Mouse (Mus musculus) thymus, adult 18-20 months (tissue): ENCODE results near the gene Heatr9.
"Not testable (repeated sequence)": the region's sequence is repeated elsewhere in the genome, so short reads cannot be mapped to it uniquely, and the experiment has no call there.

Source experiments
- DNase-seq, 2 experiments: peaks; one replicate each; pipeline ENCODE4 v3.0.0; 2022; ENCODE audit warnings: mixed read lengths in 2 of 2

Heatr9 gene

GRCm38 (mm10) chr11:83522075-83522474 is at the start of gene Heatr9:
Gene Heatr9, minus strand, starts transcription at chr11:83522175.
- DNase-seq, result no peak

GRCm38 (mm10) chr11:83570189-83570588 is 48.2 kb upstream of the Heatr9 start:
- DNase-seq, result no peak

DNA sequence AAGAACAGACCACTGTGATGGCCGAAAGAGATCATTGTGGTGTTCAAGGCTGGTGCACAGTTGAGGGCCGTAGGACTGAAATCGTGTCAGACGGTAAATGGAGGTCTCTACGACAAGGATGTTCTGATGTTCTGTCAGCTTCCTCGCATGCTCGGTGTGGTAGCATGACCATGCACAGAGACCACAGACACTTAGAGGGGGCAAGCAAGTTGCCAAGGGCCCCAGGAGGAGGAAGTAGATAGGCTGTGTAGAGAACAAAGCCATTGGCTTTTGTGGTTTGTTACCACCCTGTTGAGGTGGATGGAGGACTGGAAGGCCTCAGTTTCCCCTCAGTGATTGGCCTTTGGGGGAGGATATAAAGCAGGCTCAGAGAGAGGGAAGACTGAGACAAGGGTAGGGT is 47.3 kb upstream of the Heatr9 start:
- no peak for DNase-seq

- no peak for DNase-seq
Observed at GRCm38 (mm10) chr11:83568786-83569185, 46.8 kb upstream of the Heatr9 start.

DNA sequence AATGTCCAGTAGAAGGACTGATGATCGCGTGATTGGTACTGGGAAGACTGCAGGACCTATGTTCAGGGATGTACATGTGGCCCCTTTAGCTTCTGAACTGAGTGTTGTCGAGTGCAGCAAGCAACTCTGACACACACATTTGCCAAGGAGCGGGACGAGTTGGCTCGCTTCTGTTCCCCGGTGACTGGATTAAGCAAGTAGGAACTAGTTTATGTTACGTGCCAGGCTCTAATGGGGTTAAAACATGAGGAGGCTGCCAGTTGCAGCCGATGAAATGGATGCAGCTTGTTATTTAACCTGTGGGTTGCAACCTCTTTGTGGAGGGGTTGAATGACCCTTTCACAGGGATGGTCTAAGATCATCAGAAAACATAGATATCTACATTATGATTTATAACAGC is 46.1 kb upstream of the Heatr9 start:
- no peak for DNase-seq

DNA sequence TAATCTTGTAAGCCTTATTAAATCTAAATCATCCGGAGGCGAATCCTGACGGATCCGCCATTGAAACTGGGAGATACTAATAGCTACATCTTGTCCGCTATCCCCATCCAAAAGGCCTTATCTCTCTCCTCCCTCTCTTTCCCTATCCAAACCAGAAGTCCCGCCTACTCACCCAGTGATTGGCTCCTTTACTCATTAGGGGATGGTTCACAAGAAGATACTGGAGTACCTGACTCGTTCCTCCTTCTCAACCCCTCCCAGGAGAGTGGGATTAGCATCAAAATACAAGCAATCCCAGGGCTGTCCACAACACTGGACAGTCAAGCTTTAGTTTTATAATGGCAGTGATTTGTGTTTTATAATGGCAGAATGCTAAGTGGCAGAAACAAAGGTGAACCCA is 45.3 kb upstream of the Heatr9 start:
- no peak for DNase-seq

GRCm38 (mm10) chr11:83566617-83567016 is 44.6 kb upstream of the Heatr9 start:
- DNase-seq, result no peak

DNA sequence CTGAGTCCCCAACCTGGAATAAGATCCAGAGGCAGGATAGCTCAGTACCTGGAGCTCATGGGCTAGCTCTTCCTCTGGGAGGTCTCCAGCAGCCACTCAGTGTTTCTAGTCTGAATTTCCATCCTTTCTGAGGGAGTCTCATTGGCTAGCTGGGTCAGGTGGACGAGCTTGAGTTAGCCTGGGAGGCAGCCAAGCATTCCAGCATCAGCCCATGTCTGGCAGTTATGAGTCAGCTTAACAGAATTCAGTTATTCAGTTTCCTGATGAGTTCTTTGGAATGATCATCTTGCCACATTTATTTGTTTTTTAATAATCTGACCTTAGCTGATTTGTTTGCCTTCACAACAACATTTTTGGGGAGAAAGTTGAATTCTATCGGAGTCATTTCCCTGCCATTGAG is 41.8 kb upstream of the Heatr9 start:
- no peak for DNase-seq

GRCm38 (mm10) chr11:83562311-83562887 is 40.4 kb upstream of the Heatr9 start:
- DNase-seq, result no peak

DNA sequence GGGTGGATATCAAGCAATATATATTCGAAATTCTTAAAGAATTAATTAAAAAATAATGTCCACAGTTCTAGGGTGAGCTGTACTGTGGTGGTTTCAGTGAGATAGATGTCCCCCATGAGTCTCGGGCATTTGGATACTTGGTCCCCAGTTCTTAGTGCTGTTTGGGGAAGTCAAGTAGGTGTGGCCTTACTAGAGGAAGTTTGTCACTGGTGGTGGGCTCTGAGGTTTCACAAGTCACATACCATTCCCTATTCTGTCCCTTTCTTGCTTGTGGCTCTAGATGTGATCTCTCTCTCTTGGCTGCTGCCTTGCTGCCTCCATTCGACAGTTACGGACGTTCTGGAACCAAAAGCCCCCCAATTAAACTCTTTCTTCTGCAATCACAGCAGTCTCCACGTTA is 38.4 kb upstream of the Heatr9 start:
- no peak for DNase-seq

- DNase-seq, result no peak
Observed at GRCm38 (mm10) chr11:83557074-83557473, 35.1 kb upstream of the Heatr9 start.

DNA sequence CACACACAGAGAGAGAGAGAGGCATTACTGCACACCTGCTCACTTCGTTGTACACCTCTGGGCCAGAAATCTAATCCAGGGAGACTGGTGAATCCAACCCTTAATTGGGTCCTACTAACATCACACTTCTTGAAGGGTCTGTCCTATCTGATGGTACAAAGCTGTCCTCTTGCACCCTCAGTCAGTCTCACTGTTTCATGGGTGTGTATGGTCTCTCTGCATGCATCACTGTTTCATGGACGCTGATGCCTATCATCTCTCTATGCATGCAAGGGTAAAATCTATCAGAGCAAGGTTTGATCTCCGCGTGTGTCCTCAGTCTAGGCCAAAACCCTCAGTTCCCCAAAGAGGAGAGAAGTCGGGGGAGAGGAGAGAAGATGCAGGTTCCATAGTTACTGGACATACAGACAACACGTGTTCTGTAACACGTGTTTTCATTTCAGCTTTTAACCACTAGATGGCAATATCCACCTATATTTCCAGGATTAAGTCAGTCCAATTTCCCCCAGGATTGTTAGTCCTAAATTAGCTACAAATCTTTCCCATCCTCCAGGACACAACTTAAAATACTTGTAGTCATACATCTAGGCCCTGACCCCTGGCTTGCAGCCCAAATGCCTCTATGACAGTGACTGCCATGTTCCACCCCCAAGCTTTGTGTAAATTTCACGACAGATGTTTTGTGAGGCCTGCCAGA is 34.3 kb upstream of the Heatr9 start:
- DNase-seq, result no peak

GRCm38 (mm10) chr11:83551668-83552067 is 29.7 kb upstream of the Heatr9 start:
- no peak for DNase-seq

- DNase-seq, result not testable (repeated sequence)
Observed at GRCm38 (mm10) chr11:83551037-83551436, 29.1 kb upstream of the Heatr9 start.

DNA sequence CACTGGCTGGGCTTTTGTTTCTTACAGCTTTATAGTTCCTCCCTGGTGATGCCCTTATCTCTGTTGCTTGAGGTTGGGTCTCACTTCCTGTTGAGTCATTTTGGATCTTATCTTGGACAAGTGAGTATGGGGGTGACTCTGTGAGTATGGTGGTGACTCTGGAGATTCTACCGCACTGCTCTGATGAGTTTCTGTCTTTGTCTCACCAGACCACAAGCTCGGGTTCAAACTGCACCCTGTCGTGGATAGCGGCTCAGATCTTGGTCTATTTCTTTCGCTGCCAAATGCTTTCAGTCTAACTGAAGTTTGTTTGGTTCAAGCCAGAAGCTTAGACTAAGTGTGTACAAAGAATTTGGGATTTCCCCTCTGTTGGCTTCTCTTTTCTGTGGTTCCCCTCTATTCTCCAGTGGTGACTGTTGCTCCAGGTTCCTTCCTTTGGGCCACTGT is 28.2 kb upstream of the Heatr9 start:
- no peak for DNase-seq

- no peak for DNase-seq
Observed at GRCm38 (mm10) chr11:83544214-83544613, 22.2 kb upstream of the Heatr9 start.

- no peak for DNase-seq
Observed at GRCm38 (mm10) chr11:83541415-83541814, 19.4 kb upstream of the Heatr9 start.

DNA sequence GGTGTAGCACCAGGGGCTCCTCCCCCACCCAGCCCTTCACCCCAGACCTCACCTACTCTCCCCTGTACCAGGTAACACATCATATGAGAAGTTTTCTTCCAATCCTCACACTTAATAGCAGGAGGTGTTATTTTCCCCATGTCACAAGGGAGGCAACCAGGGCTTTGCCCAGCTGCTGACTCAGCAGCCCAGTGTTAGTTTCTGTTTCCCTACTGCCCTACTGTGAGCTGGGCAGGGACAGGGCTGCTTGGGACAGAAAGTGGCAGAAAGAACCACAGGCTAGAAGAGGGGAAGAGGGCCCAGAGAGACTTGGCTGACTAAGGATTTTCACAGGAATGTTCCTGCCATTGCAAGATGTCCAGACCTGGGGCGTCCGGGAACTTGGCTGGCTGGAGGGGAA is 19.0 kb upstream of the Heatr9 start:
- DNase-seq, result no peak

GRCm38 (mm10) chr11:83538705-83539314 is 16.8 kb upstream of the Heatr9 start:
- DNase-seq, result no peak

- DNase-seq, result no peak
Observed at GRCm38 (mm10) chr11:83536831-83537230, 14.9 kb upstream of the Heatr9 start.

- peak in 1 of 2 experiments; percentile 9 for DNase-seq
Observed at GRCm38 (mm10) chr11:83534609-83535423, 12.8 kb upstream of the Heatr9 start.

DNA sequence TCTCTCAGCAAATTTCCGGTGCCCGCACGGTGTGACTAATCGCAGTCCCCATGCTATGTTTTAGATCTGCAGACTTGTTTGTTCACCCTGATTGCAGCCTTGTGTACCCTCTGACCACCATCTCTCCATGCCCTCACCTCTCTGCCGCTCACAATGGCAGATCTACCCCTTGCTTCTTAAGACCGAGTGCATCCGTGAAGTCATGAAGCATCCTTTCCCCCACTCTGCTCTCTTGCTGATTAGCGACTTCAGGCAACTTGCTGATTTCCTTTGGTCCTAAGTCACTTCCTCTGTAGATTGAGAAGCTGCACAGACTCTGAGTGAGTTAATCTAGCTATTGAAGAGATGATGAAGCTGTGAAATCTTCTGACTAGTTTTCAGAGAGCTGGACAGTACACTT is 12.2 kb upstream of the Heatr9 start:
- no peak for DNase-seq

GRCm38 (mm10) chr11:83533192-83533591 is 11.2 kb upstream of the Heatr9 start:
- no peak for DNase-seq
